Mouse (Mus musculus) monocyte, adult 5-6 weeks (primary cell): ENCODE measurements at regions not wholly inside any gene's neighbourhood (a gene's known extent, or its start where the extent isn't known, plus 50 kb on each side); places are given as distances from the start of the nearest gene placed in this dataset.

ENCODE experiments used
- ATAC-seq: fragments of 153-309, 156-312 bp; replicated peaks from 2 replicates; pipeline ENCODE4 v1.8.0; 2017; ENCODE audit warnings: mild to moderate bottlenecking; ENCODE audit not compliant: low TSS enrichment, insufficient number of reproducible peaks, severe bottlenecking, poor library complexity, low FRiP score

DNA sequence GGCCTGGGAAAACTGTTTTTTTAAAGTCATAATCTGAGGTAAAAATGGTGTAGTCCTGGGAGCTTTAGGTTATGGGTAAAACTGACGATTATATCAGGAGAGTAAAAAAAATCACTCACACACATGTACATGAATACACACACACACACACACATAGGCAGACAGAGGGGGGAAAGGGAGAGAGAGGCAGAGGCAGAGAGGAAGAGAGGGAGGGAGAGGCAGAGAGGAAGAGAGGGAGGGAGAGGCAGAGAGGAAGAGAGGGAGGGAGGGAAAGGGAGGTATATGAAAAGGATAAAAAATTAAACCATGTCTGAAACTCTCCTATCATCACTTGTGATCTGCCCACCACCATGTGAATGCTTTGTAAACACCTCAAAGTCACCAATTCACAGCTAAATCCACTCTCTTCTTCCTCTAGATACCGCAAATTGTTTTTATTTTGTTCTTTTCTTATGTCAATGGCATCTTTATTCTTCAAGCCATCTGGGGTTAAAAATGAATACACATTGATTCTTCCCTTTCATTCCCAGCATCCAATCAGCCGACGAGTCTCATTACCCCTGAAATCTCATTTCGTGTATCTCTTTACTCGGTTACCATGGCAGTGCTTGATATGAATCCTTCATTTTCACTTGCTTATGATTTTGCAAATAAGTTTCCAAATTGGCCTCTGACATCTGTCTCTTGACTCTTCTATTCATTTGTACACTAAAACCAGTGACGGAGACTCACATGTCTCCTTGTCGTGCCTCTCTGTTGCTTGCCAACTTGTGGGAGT lies 209.5 kb upstream of the Krr1 start:
- ATAC-seq = no peak

DNA sequence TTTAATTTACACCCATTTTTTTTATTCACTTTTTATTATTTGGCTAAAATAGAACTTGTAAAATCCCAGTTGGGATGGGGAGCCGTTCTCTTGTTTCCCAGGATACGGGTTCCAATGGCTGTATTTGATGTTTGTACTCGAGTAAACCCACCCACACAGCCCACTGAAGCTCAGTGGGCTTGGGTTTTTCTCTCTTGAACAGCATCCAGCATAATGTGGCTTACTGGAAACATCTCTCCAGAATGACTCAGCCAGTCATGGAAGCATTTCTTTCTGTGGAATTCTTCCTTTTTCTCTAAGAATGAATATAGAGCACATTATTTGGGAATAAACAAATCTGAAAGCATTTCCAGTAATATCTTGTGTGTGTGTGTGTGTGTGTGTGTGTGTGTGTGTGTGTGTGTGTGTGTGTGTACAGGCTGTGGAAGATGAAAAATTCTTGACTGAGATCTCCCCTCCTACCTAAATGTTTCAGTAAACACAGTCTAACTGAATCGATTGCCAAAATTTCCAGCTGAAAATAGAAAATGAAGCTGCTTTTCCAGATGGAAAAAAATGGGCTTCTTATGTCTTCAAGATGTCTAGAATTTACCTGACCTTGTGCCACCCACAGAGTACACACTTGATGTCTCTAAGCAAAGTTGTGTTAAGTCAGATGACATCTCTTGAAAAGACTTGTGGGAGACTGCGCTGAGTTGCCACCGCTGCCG lies 205.3 kb upstream of the Krr1 start:
- ATAC-seq = no peak

DNA sequence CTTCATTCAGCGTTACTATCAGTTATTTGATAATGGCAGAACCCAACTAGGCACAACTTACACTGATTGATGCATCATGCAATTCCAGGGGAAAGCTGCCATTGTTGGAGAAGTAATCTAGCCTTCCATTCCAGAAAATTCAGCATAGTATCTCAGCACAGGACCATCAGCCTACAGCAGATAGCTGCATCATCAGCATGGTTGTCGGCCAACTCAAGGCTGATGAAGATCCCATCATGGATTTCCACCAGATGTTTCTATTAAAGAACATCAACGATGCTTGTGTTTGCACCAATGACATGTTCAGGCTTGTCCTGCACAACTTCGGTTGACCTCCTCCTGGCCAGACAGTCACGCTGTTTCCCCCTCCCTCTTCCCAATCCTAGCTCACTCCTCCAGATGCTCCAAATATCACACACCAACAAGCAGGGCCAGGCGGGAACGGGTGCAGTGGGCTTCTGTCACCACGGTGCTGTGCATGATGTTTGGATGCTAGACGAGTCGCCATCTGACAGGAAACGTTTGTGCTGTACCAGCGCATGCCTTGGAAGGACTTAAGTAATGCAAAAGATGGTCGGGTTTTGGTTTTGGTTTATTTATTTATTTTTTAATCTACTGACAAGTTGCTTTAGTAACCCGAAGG lies 204.5 kb upstream of the Krr1 start:
- no peak for ATAC-seq

DNA sequence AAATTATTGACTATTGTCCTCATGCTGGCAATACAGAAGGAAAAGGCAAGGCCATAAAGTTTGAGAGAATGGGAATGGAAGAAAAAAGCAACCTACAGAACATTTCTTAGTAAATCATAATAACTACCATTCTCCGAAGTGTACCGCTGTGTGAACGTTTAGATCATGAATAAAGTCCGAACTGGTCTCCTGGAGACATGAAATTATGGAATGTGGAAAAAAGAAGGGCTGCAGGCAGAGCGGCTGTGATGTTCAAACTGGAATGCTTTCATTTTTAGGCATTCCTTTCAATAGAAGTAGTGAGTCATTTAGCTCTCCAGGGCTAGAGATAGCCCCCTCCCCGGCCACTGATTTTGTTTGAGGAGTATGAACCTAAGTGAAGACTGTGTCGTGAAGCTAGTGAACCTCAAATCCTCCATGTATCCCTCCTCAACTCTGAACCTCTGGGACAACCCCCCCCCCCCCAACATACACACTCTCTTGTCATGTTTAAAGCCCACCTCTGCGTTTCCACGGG lies 202.9 kb upstream of the Krr1 start:
- ATAC-seq = no peak

DNA sequence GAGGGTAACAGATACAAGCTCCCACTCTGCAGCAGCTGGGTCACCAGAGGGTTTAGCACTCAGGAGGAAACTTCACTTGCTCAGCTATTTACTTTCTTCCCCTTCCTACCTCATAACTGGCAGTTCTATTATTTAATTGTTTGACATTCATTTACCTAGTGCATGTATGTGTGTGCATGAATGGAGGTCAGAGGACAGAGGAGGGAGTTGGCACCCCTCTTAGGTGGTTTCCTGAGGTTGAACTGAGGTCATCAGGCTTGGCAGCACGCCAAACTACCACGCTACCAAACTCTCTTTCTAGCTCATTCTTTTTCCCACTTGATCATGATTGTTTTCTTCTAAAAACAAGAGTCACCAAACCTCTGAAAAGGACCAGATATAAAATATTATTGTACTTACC lies 202.4 kb upstream of the Krr1 start:
- no peak for ATAC-seq

DNA sequence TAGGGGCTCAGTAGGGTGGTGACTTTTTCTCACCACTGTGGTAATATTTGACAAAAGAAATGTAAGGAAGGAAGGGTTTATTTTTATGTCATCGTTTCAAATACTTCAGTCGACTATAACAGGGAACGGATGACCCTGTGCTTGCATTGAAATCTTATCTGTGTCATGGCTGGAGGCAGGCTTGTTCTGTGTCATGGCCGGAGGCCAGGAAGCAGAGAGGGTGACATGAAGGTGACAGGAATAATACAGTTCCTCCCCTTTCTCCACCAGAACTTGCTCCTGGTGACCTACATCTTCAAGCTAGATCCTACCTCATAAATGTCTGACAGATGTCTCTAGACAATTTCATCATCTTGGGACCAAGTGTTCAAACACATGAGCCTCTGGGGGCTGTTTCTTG lies 201.5 kb upstream of the Krr1 start:
- no peak for ATAC-seq

DNA sequence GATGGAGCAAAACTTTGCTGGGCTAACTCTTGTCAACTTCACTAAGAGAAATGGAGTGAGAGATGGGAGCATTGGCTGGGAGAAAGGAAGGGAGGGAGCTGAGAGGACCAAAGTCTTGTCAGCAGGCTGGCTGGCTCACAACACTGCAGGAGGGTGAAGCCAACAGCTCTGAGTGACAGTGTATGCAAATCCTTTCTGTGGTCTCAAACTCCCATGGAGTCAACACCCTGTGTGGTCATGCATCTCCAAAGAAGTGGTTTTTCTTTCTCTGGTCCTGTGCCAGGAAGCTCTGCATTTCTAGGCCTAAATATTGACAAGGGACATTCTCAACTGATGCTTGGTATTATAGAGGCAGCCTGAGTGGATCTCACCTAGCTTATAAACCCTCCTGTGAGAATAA lies 194.9 kb upstream of the Krr1 start:
- ATAC-seq = no peak

DNA sequence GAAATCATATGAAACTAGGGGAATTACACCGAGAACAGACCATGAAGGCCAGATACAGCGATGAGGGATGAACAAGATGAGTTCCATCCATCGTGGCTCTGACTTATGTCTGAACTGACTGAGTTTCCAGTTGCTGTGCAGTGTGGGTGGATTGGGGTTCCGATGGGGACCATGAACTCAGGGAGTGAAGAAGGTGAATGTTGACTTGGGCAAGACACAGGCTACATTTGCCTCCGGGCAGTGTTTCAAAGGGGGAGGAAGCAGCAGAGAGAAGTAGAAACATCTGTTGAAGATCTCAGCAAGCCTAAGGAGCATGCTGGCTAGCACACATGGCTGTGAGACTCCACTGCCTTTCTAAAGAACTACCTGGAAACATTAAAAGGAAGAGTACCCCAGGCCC lies 194.4 kb upstream of the Krr1 start:
- ATAC-seq = no peak

DNA sequence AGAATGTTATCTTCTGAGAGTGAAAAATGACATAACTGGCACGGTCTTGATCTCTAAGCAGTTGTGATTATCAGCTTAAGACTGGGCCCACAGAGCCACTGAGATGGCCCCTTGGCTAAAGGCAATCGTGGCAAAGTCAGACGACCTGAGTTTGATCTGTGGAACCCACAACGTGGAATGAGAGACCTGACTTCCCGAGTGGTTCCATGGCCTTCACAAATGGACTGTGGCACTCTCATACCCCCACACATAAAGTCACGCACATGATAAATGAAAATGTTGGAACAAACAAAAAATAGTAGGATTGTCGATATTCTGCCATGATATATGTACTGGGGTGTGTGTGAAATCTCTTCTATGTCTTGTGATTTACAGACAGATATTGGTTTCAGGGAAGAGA lies 192.5 kb upstream of the Krr1 start:
- ATAC-seq = no peak

DNA sequence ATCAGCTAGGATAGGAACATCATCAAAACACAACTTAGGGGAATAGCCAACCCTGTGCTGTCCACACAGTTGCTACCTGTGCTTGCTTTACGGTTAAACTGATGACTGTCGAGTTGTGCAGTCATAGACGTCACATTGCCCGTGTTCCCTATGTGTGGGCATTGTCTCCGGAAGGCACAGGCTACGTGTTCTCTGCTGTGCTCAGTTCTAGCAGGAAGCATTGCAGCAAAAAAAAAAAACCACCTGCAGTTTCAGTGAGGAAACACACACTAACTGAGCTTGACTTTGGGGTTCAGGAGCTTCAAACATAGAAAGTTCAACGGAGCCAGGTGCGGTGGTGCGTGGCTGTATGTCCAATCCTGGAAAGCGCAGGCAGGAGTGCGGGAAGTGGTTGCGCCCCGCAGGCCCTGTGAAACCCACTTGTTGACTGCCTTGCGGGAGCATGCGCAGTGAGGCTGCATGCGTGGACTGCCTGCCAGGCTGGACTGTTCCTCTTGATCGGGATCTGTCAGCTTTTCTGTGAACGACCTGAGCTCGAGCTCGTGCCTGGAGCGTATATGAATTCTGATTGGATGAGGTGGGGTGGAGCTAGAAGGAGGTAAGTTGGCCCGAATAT lies 190.2 kb upstream of the Krr1 start:
- no peak for ATAC-seq

DNA sequence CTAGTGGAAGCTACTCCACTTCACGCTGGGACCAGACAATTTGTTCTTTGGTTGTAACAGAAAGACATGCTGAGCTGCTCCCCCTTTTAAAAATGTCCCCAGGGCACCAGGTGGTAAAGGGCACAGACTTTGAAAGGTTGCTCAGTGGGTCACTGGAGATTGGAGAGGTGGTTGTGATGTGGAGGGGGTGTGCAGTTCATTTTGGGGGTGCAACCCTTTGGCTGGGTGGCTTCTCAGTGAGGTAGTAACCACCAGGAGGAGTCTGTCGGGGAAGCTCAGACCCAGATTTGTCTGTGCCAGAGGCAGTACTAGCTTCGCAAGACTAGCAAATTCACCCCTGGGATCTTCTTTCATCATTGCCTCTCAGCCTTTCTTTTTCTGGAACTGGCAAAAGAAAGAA lies 189.0 kb upstream of the Krr1 start:
- no peak for ATAC-seq

DNA sequence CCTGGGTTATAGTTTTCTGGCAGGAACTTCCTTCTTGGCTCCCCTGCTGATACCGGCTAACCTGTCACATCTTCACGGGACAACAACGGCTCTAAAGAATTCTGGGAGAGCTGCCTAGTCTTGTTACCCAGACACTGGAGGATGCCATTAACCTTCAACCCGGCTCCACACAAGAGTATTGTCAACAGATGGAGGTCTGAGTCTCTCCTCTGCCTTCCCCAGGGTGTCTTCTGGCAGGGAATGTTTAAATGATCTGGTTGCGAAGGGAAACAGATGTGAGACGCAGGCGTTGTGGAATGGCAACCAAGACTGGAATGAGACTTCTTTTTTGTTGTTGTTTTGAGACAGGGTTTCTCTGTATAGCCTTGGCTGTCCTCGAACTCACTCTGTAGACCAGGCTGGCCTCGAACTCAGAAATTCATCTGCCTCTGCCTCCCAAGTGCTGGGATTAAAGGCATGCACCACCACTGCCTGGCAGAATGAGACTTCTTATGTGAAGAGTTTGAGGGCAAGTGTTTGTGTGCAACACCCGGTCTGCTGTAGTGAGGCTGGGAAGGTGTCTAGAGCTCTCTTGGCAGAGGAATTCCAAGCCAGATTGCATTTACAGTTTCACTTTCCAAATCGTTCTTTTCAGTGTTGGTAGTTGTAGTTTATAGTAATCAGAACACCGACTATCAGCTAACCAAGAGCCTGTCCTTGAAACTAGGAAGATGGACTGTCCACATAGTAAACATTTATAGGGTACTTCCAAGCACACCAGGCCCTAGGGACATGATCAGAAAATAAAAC lies 188.2 kb upstream of the Krr1 start:
- ATAC-seq = no peak

DNA sequence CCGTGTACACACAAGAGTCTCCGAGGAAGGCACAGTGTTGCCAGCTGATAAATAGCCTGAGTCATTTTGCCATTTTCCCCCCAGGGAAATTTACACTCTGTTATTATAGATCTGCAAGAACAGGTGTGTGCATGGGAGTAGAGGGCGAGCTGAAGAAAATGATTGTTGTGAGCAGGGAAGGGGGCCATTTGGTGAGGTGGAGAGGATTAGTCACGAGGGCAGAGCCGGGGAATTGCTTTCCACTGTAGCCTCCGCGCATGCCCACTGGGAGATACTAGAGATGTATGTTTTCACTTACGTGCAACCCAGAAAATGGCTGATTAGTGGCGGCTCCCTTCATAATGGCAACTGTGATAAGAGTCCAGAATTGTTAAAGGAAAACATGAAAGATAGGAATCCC lies 185.3 kb upstream of the Krr1 start:
- ATAC-seq = no peak

DNA sequence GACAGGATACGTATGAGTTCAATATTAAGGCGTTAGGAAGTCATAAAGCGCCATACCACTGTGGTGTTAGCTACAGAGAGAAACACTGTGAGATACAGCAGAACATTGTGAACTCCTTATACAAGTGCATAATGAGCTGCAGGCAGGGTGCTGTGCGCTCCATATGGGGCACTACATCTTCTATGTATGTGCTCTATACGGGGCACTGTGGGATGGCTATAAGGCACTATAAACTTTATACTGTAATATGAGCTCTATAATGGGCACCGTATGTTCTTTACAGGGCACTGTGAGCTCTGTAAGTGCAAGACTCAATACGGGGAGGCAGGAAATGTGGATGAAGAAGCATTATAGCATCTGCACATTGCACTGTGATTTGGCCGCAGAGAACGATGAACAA lies 183.2 kb upstream of the Krr1 start:
- ATAC-seq = no peak

DNA sequence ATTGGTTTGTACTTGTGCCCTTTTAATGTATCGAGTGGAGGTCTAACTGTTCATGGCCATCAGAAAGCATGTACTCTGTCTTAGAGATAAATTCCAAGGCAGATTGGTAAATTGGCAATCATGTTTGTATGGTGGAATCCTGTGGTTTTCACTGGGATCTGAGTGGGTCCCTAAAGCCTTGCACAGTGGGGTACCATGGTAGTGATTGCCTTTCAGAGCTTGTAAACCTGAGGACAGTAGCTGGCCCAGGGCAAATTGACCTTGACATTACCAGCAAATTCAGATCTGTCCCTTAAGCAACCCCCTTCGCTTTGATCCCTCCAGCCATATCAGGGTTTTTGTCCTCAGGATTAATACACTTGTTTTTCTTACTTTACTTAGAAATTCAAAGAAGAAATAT lies 181.6 kb upstream of the Krr1 start:
- no peak for ATAC-seq

DNA sequence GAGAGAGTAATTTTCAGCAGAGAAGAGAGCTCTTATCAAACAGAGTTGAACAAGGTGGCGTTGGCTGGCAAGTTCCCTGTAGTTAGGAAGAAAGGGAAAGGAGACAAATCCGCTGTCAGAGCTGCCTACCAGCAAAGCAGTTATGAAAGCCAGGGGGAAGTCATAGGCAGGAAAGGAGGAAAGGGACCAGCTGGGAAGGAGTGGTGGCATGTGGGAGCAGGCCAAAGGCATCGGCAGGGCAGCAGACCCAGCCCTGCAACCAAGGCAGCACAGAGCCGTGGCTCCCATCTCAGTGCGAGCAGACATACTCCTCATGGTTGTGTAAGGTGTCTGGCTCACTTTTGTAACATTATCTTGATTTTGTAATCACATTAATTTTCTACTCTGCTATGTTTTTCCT lies 177.4 kb upstream of the Krr1 start:
- ATAC-seq = no peak

DNA sequence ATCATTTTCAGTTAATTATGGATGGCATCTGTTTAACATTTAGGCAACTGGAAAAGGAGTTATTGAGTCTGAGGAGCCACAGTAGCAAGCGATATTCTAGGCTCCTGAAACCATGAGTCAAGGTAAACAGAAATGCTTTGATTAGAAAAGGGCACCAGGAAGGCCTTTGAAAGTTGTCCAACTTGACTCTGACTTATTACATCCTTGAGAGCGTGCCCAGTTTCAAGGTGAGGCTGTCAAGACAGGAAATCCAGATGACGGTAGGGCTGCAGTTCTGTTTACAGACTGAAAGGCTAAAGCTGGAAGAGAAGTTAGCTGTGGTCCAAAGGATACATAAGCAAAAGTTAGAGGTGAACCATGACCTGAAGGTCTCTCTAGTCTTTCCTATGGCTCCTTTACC lies 176.7 kb upstream of the Krr1 start:
- no peak for ATAC-seq

DNA sequence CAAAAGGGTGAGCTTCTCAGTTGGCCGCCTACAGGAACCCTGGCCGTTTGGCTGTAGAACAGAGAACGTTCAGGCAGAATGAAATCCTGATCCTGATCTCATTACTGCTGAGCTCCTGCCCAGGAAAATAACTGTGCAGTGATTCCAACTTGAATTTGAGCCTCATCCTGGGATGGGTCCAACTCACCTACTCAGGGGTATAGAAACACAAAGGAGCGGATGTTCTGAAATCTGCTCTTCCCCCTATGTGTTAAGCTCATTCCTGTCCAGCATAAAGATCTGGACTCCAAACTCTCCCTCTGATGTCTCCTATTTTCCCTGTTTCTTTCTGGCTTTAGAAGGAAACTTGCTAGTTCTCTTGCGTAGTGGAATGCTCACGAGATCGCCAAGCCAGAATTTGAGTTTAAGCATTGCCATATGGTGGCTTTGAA lies 173.6 kb upstream of the Krr1 start:
- no peak for ATAC-seq
